Mouse (Mus musculus): ENCODE measurements around the gene Yars2. TPM values are rescaled to one million over a fixed set of nuclear protein-coding genes. Genes with fewer than 3 reads are reported as not detected.
A peak's percentile ranks its signal among the peaks of the same experiment; 100 is the strongest.

Yars2 gene
- polyA plus RNA-seq (2016; fragmentation: Nextera tagmentation; extraction: Ambion mirVana): 38.6 and 41.5 TPM in 2 replicates

DNA sequence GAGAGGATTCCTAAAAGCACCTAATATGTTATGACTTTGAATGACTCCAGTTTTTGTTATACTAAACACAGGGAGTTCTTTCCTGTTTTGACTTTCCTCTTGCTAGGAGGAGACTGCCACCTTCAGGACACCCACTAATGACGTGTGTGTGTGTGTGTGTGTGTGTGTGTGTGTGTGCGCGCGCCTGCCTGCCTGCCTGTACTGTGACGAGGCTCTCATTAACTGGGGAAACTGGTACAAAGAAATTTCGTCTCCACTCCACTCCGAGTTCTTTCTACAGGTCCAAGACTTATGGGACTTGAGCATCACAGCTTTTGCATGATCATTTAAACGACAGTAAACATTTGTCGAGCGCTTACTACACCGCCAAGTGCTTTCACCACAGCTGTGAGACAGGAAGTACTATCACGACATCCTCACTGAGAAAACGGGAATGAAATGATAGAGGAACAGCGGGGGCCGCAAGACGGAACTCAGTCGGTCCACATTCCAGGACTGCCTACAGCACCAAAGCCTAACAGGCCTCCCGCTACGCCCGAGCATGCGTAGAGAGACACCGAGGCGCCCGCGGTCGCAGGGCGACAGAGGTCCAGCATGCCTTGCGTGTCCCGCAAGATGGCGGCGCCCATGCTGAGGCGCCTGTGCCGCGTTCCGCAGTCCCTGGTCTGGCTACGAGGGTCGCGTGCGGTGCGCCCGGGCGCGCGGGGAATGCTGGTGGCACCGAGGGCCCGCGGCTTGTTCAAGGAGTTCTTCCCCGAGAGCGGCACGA lies at the start of gene Yars2:
Yars2 (plus strand) TSS at position 597 of the 769 bp plus-strand sequence.
- Histone ChIP-seq H3K9me3 (replicated peaks) (no peaks in the 10 kb centered on the region), H3K27me3 (no peaks in the 10 kb centered on the region), H3K27ac (peak within 1 kb of the TSS; percentile 90), H3K4me3 (peak within 1 kb of the TSS; percentile 85), H3K4me1 (peaks cover 8% of the 10 kb centered on the region), H3K4me2 (replicated peaks) (peak within 1 kb of the TSS; percentile 89), H3K36me3 (peaks cover 11% of the 10 kb centered on the region; the same call in 1 of the 2 replicates), H3K9ac (peak within 1 kb of the TSS; percentile 78)
- under 1% methylated on average over 50 of the region's 50 CpGs for WGBS
- ATAC-seq (ENCODE audit: low FRiP score): peak; percentile 99

DNA sequence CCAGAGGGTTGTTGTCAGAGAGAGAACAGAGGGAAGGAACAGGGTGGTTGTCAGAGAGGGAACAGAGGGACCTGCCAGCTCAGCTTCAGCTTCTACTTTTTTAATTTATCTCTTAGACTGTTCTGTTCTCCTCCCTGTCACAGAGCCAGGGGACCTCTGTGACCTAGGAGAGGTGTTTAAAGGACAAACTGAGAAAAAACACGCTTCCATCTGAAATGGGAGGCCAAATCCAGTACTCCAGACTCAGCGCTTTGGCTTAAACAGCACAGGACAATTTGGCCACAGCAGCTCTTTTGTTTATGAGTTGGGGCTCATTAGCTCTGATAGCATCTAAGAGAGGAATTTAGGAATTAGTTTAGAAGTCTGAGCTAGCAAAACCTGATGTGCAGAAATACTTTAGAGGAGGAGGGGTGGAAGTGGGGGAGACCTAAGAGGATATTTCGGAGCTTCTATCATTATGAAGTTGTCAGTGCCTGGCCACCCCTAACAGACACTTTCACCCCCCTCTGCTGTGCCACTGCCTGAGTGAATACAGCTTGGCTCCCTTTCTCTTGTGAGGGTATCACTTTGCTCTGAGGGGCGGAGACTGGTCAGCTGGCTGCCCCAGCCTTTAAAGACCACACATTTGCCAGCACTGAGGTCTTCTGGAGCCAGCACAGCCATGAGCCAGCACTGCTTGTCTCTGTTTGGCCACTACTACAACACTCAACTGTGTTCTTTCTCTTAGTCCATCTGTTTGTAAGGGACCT lies 49.3 kb upstream of the Yars2 start:
- H3K36me3 ChIP-seq: no peaks in the 10 kb centered on the region
- no peaks in the 10 kb centered on the region for H3K9me3 ChIP-seq (replicated peaks)
- H3K4me1 ChIP-seq: no peaks in the 10 kb centered on the region
- H3K27me3 ChIP-seq: no peaks in the 10 kb centered on the region
- ATAC-seq (ENCODE audit: low FRiP score): no peak
- H3K9ac ChIP-seq: no peak overlapping the region
- no peak overlapping the region for H3K4me3 ChIP-seq
- WGBS: 37% methylated on average over 4 of the region's 4 CpGs
- no peak overlapping the region for H3K4me2 ChIP-seq (replicated peaks)
- H3K27ac ChIP-seq: no peak overlapping the region

DNA sequence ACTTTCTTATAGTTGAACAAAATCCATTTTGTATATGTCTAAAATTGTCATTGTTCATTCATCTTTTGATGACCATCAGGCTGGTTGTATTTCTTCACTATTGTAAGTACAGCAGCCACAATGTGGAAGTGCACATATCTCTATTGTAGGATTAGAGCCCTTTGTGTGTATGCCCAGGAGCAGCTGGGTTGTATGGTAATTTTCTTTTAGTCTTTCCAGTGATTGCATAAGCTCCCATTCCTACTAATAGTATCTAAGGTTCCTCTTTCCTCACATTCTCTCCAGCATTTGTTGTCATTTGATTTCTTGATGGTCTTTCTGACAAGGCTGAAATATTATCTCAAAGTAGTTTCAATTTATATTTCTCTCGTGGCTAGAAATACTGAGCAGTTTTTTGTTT lies 47.5 kb upstream of the Yars2 start:
- Histone ChIP-seq H3K4me2 (replicated peaks) (no peak overlapping the region), H3K36me3 (no peaks in the 10 kb centered on the region), H3K4me3 (no peak overlapping the region)

DNA sequence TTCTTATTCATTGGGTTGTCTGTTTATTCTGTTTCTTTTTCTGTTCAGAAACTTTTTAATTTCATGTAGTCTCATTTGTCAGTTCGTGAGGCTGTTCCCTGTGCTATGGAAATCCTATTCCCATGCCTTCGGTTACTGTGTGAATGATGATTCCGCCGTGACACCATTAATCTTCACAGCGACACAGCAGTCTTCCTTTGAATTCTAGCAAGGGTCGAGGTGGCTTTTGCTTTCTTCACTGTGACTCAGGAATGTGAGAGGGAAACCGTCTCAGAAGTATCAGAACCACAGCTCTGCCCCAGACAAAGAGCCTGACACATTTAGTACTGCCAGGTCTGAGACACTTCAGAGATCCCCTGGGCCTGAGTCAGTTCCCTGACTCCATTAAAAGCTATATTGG lies 46.9 kb upstream of the Yars2 start:
- no peak overlapping the region for H3K9ac ChIP-seq
- no peak for ATAC-seq (ENCODE audit: low FRiP score)
- WGBS: 50% methylated on average over 7 of the region's 7 CpGs

More for the DNA sequence above, 47.5 kb upstream of the Yars2 start:
- Histone ChIP-seq H3K27ac (no peak overlapping the region), H3K9me3 (replicated peaks) (no peaks in the 10 kb centered on the region), H3K9ac (no peak overlapping the region), H3K4me1 (no peaks in the 10 kb centered on the region), H3K27me3 (no peaks in the 10 kb centered on the region)
- ATAC-seq (ENCODE audit: low FRiP score): no peak
- 73% methylated on average over 1 of the region's 1 CpGs for WGBS

DNA sequence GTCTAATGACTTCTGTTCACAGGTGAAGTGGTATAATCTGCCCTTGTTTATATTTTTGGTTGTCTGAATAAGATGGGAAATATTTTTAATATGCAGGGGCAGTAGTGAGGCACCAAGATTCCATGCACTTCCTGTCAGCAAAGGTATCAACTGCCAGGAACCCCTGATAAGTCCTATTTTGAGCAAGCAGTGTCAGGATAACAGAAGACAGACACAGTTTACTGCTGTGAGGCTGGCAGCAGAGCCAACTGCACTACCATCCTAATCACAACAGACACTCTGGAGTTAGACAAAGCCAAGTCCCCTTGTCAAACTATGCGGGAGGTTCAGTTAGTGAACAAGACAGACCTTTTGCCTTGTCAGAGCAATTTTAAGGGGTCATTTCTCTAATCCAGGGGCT lies 46.1 kb upstream of the Yars2 start:
- no peaks in the 10 kb centered on the region for H3K36me3 ChIP-seq
- H3K9me3 ChIP-seq (replicated peaks): no peaks in the 10 kb centered on the region
- no peak overlapping the region for H3K9ac ChIP-seq
- no peak for ATAC-seq (ENCODE audit: low FRiP score)
- no peak overlapping the region for H3K4me2 ChIP-seq (replicated peaks)
- H3K27me3 ChIP-seq: no peaks in the 10 kb centered on the region
- no peak overlapping the region for H3K4me3 ChIP-seq
- no peaks in the 10 kb centered on the region for H3K4me1 ChIP-seq
- H3K27ac ChIP-seq: no peak overlapping the region
- WGBS: 76% methylated on average over 1 of the region's 1 CpGs

More for the DNA sequence above, 46.9 kb upstream of the Yars2 start:
- no peaks in the 10 kb centered on the region for H3K4me1 ChIP-seq
- H3K36me3 ChIP-seq: no peaks in the 10 kb centered on the region
- H3K27ac ChIP-seq: no peak overlapping the region
- H3K9me3 ChIP-seq (replicated peaks): no peaks in the 10 kb centered on the region
- H3K27me3 ChIP-seq: no peaks in the 10 kb centered on the region
- no peak overlapping the region for H3K4me2 ChIP-seq (replicated peaks)
- H3K4me3 ChIP-seq: no peak overlapping the region

DNA sequence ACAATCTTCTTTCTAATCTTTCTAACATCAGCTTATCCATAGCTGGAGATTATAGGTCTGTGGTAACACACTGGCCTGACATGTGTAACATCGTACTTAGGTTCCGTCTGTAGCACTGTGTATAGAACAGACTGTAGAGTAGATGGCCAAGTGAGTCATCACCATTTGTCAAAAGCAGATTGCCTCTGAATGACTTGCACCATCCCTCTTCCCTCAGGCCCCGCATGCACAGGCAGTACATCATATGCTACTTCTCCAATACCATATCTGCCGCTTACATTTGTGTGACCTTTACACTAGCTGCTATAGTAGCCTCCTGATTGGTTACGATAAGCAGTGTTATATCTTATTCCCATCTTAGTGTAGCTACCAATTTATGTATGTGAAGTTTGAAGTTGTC lies 41.9 kb upstream of the Yars2 start:
- H3K4me3 ChIP-seq: no peak overlapping the region
- H3K4me1 ChIP-seq: no peaks in the 10 kb centered on the region
- no peak overlapping the region for H3K4me2 ChIP-seq (replicated peaks)
- H3K9ac ChIP-seq: no peak overlapping the region
- H3K27me3 ChIP-seq: no peaks in the 10 kb centered on the region
- ATAC-seq (ENCODE audit: low FRiP score): no peak
- whole genome bisulfite sequencing: 96% methylated on average over 5 of the region's 5 CpGs
- H3K9me3 ChIP-seq (replicated peaks): no peaks in the 10 kb centered on the region
- no peaks in the 10 kb centered on the region for H3K36me3 ChIP-seq
- H3K27ac ChIP-seq: no peak overlapping the region

DNA sequence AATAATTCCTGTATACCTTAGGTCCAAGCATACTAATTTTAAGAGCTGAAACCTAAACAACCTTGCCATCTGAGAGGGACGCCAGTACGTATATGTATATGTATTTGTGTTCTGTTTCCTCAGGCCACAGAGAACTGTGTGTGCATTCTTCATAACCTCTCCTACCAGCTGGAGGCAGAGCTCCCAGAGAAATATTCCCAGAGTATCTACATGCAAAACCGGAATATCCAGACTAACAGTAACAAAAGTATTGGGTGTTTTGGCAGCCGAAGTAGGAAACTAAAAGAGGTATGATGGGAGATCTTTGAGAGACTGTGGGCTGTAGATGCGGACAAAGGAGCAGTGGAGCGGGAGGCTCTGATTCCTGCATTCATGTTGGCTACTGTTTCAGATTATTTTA lies 41.3 kb upstream of the Yars2 start:
- no peak overlapping the region for H3K27ac ChIP-seq
- H3K27me3 ChIP-seq: no peaks in the 10 kb centered on the region
- H3K36me3 ChIP-seq: no peaks in the 10 kb centered on the region
- H3K4me3 ChIP-seq: no peak overlapping the region
- no peaks in the 10 kb centered on the region for H3K4me1 ChIP-seq
- H3K9me3 ChIP-seq (replicated peaks): no peaks in the 10 kb centered on the region
- no peak overlapping the region for H3K4me2 ChIP-seq (replicated peaks)
- no peak for ATAC-seq (ENCODE audit: low FRiP score)
- 92% methylated on average over 6 of the region's 6 CpGs for WGBS
- H3K9ac ChIP-seq: no peak overlapping the region

DNA sequence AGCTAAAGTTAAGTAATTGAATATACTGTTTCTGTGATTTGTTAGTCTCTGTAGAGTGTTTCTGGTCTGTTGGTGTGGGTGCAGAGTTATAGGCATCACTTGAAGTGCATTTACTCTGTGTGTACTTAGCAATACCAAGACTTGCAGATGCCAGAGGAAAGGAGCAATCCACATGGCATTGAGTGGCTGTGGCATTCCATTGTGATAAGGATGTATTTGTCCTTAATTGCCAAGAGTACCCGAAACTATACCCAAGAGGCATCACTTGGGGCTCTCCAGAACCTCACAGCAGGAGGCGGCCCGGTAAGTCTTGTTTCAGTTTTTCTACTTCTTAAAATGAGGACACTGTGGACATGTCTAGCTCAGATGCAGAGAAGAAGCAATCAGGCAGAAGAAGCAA lies 40.3 kb upstream of the Yars2 start:
- Histone ChIP-seq H3K27me3 (no peaks in the 10 kb centered on the region), H3K4me3 (no peak overlapping the region), H3K9me3 (replicated peaks) (no peaks in the 10 kb centered on the region), H3K27ac (no peak overlapping the region), H3K36me3 (no peaks in the 10 kb centered on the region), H3K4me2 (replicated peaks) (no peak overlapping the region), H3K4me1 (no peaks in the 10 kb centered on the region), H3K9ac (no peak overlapping the region)
- WGBS: 91% methylated on average over 3 of the region's 3 CpGs
- ATAC-seq (ENCODE audit: low FRiP score): no peak

DNA sequence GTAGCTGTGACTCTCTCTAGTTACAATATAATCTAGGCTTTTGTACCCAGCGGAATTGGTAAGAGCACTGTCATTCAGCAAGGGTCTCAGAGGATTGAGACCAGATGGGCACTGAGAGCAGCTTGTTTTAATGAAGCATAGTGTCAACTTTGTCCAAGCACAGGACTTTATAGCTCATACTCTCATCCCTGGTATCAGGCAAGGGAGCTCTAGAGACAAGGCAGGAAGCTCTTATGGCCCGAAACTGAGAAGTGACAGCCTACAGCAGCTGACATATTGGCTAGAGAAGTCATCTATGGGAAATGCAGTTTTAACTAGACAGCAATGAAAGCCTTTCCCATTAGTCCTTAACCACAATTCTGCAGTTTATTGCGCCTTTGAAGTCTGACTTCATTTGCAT lies 29.8 kb upstream of the Yars2 start:
- no peak for ATAC-seq (ENCODE audit: low FRiP score)
- H3K4me2 ChIP-seq (replicated peaks): no peak overlapping the region
- no peak overlapping the region for H3K9ac ChIP-seq
- 36% methylated on average over 3 of the region's 3 CpGs for WGBS
- H3K36me3 ChIP-seq: no peaks in the 10 kb centered on the region
- no peak overlapping the region for H3K4me3 ChIP-seq
- no peaks in the 10 kb centered on the region for H3K27me3 ChIP-seq
- no peaks in the 10 kb centered on the region for H3K4me1 ChIP-seq
- H3K27ac ChIP-seq: no peak overlapping the region
- no peaks in the 10 kb centered on the region for H3K9me3 ChIP-seq (replicated peaks)

DNA sequence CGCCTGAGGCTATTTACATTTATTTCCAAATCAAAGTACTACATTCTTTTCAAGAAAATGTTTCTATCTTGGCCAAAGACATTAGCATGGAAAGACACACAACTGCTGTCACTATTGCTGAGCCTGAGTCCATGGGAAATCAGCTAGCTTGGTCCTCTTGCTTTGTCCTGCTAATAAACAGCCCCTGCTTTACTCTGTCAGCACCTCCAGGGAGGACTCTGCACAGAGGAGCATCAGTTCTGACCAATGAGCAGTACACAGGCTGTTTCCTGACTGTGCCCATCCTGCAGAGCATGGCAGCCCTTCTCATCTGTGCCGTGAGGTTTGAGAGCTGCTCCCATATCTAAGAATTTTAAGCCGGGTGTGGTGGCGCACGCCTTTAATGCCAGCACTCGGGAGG lies 29.0 kb upstream of the Yars2 start:
- H3K4me1 ChIP-seq: no peaks in the 10 kb centered on the region
- no peak for ATAC-seq (ENCODE audit: low FRiP score)
- H3K27me3 ChIP-seq: no peaks in the 10 kb centered on the region
- H3K4me3 ChIP-seq: no peak overlapping the region
- H3K27ac ChIP-seq: no peak overlapping the region
- H3K9me3 ChIP-seq (replicated peaks): no peaks in the 10 kb centered on the region
- no peak overlapping the region for H3K4me2 ChIP-seq (replicated peaks)
- H3K36me3 ChIP-seq: no peaks in the 10 kb centered on the region
- no peak overlapping the region for H3K9ac ChIP-seq
- WGBS: 89% methylated on average over 6 of the region's 6 CpGs

DNA sequence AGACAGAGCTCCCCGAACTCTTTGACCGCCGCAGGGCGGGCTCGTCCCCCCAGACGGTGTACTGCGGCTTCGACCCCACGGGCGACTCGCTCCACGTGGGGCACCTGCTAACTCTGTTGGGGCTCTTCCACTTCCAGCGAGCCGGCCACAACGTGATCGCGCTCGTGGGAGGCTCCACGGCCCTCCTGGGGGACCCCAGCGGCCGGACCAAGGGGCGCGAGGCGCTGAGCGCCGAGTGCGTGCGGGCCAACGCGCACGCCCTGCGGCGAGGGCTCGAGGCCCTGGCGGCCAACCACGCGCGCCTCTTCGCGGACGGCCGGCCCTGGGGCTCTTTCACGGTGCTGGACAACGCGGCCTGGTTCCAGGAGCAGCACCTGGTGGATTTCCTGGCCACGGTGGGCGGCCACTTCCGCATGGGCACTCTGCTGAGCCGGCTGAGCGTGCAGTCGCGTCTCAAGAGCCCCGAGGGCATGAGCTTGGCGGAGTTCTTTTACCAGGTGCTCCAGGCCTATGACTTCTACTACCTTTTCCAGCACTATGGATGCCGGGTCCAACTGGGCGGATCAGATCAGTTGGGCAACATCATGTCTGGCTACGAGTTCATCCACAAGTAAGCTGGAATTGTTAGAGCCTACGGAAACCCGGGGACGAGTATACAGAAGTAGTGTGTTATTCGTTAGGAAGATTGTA lies 518 bp downstream of the Yars2 start:
- Histone ChIP-seq H3K9me3 (replicated peaks) (no peaks in the 10 kb centered on the region), H3K4me2 (replicated peaks) (peak overlapping the region; percentile 89), H3K9ac (peak overlapping the region; percentile 78), H3K27ac (peak overlapping the region; percentile 90), H3K36me3 (peaks cover 11% of the 10 kb centered on the region; the same call in 1 of the 2 replicates), H3K4me1 (peaks cover 8% of the 10 kb centered on the region), H3K27me3 (no peaks in the 10 kb centered on the region), H3K4me3 (peak overlapping the region; percentile 85)
- under 1% methylated on average over 61 of the region's 61 CpGs for WGBS
- peak; percentile 73 for ATAC-seq (ENCODE audit: low FRiP score)

DNA sequence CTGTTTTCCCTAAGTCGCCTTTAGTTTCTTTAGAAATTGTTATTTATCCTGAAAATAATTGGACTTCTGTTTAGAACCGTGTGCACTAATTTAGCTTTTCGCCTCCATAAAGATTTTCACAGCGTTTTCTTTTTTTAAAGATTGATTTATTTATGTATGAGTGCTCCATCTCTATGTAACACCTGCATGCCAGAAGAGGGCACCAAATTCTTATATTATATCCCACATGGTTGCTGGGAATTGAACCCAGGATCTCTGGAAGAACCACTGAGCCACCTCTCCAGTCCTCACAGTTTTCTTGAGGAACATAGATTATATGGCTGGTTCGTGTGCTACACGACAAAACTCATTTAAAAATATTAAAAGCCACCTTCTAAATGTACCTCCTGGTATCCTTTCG lies 1.1 kb downstream of the Yars2 start:
- H3K27me3 ChIP-seq: no peaks in the 10 kb centered on the region
- no peak for ATAC-seq (ENCODE audit: low FRiP score)
- H3K36me3 ChIP-seq: peaks cover 11% of the 10 kb centered on the region
- H3K4me2 ChIP-seq (replicated peaks): peak overlapping the region; percentile 89
- H3K4me1 ChIP-seq: peaks cover 8% of the 10 kb centered on the region
- H3K9me3 ChIP-seq (replicated peaks): no peaks in the 10 kb centered on the region
- peak overlapping the region; percentile 85 for H3K4me3 ChIP-seq
- 22% methylated on average over 7 of the region's 7 CpGs for WGBS
- H3K9ac ChIP-seq: peak overlapping the region; percentile 78
- no peak overlapping the region for H3K27ac ChIP-seq
